Mouse (Mus musculus) forebrain, postnatal 0 days (tissue): ENCODE measurements at regions not wholly inside any gene's neighbourhood (a gene's known extent, or its start where the extent isn't known, plus 50 kb on each side); places are given as distances from the start of the nearest gene placed in this dataset.

Experiments
- ATAC-seq: fragments of 200-750 bp; cut with Nextera tagmentation; 2 replicates; pipeline ENCODE4 v1.8.0; 2017; ENCODE audit warnings: mild to moderate bottlenecking, moderate library complexity
- DNase-seq: peaks from one replicate; pipeline ENCODE4 v3.0.0-alpha.2; 2015
- H3K27ac ChIP-seq: fragments of 300-500 bp; sonication (generic); 2 replicates; pipeline ENCODE4 v1.5.1; 2014; ENCODE audit warnings: low read depth, mild to moderate bottlenecking, antibody characterized with exemption, low read length, moderate library complexity, mixed read lengths
- H3K27me3 ChIP-seq: fragments of 300-500 bp; sonication (generic); 2 replicates; pipeline ENCODE4 v1.6.1; 2014; ENCODE audit warnings: mild to moderate bottlenecking, low read length, mixed read lengths; ENCODE audit not compliant: insufficient read depth
- H3K36me3 ChIP-seq: fragments of 300-500 bp; sonication (generic); 2 replicates; pipeline ENCODE4 v1.6.1; 2014; ENCODE audit warnings: mild to moderate bottlenecking, moderate library complexity; ENCODE audit not compliant: insufficient read depth
- H3K4me1 ChIP-seq: fragments of 300-500 bp; sonication (generic); 2 replicates; pipeline ENCODE4 v1.6.1; 2014; ENCODE audit warnings: antibody characterized with exemption; ENCODE audit not compliant: insufficient read depth
- H3K4me2 ChIP-seq: fragments of 300-500 bp; sonication (generic); 2 replicates; pipeline ENCODE4 v1.6.1; 2014; ENCODE audit warnings: low read depth, mild to moderate bottlenecking, moderate library complexity
- H3K4me3 ChIP-seq: fragments of 300-500 bp; sonication (generic); 2 replicates; pipeline ENCODE4 v1.5.1; 2014; ENCODE audit warnings: low read depth, low read length, mixed read lengths
- H3K9ac ChIP-seq: fragments of 300-500 bp; sonication (generic); 2 replicates; pipeline ENCODE4 v1.6.1; 2014; ENCODE audit warnings: mild to moderate bottlenecking
- H3K9me3 ChIP-seq: fragments of 300-500 bp; sonication (generic); 2 replicates; pipeline ENCODE4 v1.6.1; 2016; ENCODE audit warnings: low read length
- CTCF ChIP-seq: sonication (generic); IDR thresholded peaks from 2 replicates; pipeline ENCODE4 v1.5.1; 2016; ENCODE audit warnings: antibody characterized with exemption, control low read depth, low read depth
- WGBS: fragments of 180-500 bp; shearing (Covaris S2); extraction: QIAGEN DNeasy Blood & Tissue Kit; methylation state at CpG from one replicate; pipeline ENCODE4 v1.1.7; 2014; 5-methylcytosine and 5-hydroxymethylcytosine counted together

- no peaks in the 10 kb centered on the region for H3K9me3 ChIP-seq
- ATAC-seq = no peak
- TF ChIP-seq CTCF = no peak
- 0 out of 2 replicates have a peak, but pooled peaks cover 3% of the 10 kb centered on the region for H3K4me1 ChIP-seq
- H3K36me3 ChIP-seq = no peaks in the 10 kb centered on the region
- no peak overlapping the region for H3K27ac ChIP-seq
- WGBS = 41% methylated on average over 4 of the region's 4 CpGs
- no peak overlapping the region for H3K4me2 ChIP-seq
- no peak overlapping the region for H3K4me3 ChIP-seq
- DNase-seq = no peak
- H3K9ac ChIP-seq = no peak overlapping the region
- H3K27me3 ChIP-seq = no peaks in the 10 kb centered on the region
These were observed 142.1 kb upstream of the Plxnc1 start for GRCm38 (mm10) chr10:95086755-95087154.

GRCm38 (mm10) chr10:95085688-95086268 lies 141.1 kb upstream of the Plxnc1 start:
- Histone ChIP-seq H3K27me3 (no peaks in the 10 kb centered on the region), H3K4me1 (0 out of 2 replicates have a peak, but pooled peaks cover 3% of the 10 kb centered on the region), H3K9me3 (no peaks in the 10 kb centered on the region), H3K9ac (no peak overlapping the region), H3K27ac (no peak overlapping the region), H3K4me3 (no peak overlapping the region), H3K36me3 (no peaks in the 10 kb centered on the region), H3K4me2 (no peak overlapping the region)
- no peak for TF ChIP-seq CTCF
- WGBS = 83% methylated on average over 8 of the region's 8 CpGs
- DNase-seq (no peak), ATAC-seq (no peak)

GRCm38 (mm10) chr10:95083341-95084148 lies 138.9 kb upstream of the Plxnc1 start:
- no peaks in the 10 kb centered on the region for H3K9me3 ChIP-seq
- H3K27me3 ChIP-seq = no peaks in the 10 kb centered on the region
- no peak overlapping the region for H3K4me3 ChIP-seq
- H3K4me2 ChIP-seq = no peak overlapping the region
- TF ChIP-seq CTCF = no peak
- 0 out of 2 replicates have a peak, but pooled peaks cover 3% of the 10 kb centered on the region for H3K4me1 ChIP-seq
- ATAC-seq (no peak), DNase-seq (no peak)
- H3K9ac ChIP-seq = no peak overlapping the region
- no peaks in the 10 kb centered on the region for H3K36me3 ChIP-seq
- WGBS = 66% methylated on average over 14 of the region's 14 CpGs
- no peak overlapping the region; the same call in 1 of the 2 replicates for H3K27ac ChIP-seq

GRCm38 (mm10) chr10:95082634-95083033 lies 138.0 kb upstream of the Plxnc1 start:
- Histone ChIP-seq H3K9ac (no peak overlapping the region), H3K36me3 (no peaks in the 10 kb centered on the region), H3K4me2 (no peak overlapping the region), H3K9me3 (no peaks in the 10 kb centered on the region), H3K4me3 (no peak overlapping the region), H3K27me3 (no peaks in the 10 kb centered on the region), H3K27ac (peak overlapping the region; percentile 21; the same call in 1 of the 2 replicates), H3K4me1 (0 out of 2 replicates have a peak, but pooled peaks cover 3% of the 10 kb centered on the region)
- 48% methylated on average over 5 of the region's 5 CpGs for WGBS
- TF ChIP-seq CTCF = no peak
- DNase-seq (peak; percentile 46), ATAC-seq (peak; percentile 23; the same call in 1 of the 2 replicates)

GRCm38 (mm10) chr10:95079979-95080378 lies 135.3 kb upstream of the Plxnc1 start:
- H3K36me3 ChIP-seq = no peaks in the 10 kb centered on the region
- no peak overlapping the region for H3K27ac ChIP-seq
- ATAC-seq = no peak
- no peak overlapping the region for H3K9ac ChIP-seq
- no peak overlapping the region for H3K4me2 ChIP-seq
- no peak for DNase-seq
- H3K4me3 ChIP-seq = no peak overlapping the region
- H3K27me3 ChIP-seq = no peaks in the 10 kb centered on the region
- H3K9me3 ChIP-seq = no peaks in the 10 kb centered on the region
- peaks cover 7% of the 10 kb centered on the region for H3K4me1 ChIP-seq
- no peak for TF ChIP-seq CTCF
- WGBS = 84% methylated on average over 5 of the region's 5 CpGs

GRCm38 (mm10) chr10:95076421-95076820 lies 131.8 kb upstream of the Plxnc1 start:
- H3K4me3 ChIP-seq = no peak overlapping the region
- no peak overlapping the region for H3K9ac ChIP-seq
- no peaks in the 10 kb centered on the region for H3K9me3 ChIP-seq
- peaks cover 7% of the 10 kb centered on the region for H3K4me1 ChIP-seq
- no peaks in the 10 kb centered on the region for H3K36me3 ChIP-seq
- ATAC-seq = no peak
- whole genome bisulfite sequencing = 88% methylated on average over 5 of the region's 5 CpGs
- no peaks in the 10 kb centered on the region for H3K27me3 ChIP-seq
- no peak for TF ChIP-seq CTCF
- H3K4me2 ChIP-seq = no peak overlapping the region
- no peak for DNase-seq
- H3K27ac ChIP-seq = no peak overlapping the region

- Histone ChIP-seq H3K4me1 (peaks cover 7% of the 10 kb centered on the region), H3K27me3 (no peaks in the 10 kb centered on the region), H3K9ac (no peak overlapping the region), H3K36me3 (no peaks in the 10 kb centered on the region), H3K27ac (no peak overlapping the region), H3K9me3 (no peaks in the 10 kb centered on the region), H3K4me3 (no peak overlapping the region), H3K4me2 (no peak overlapping the region)
- 63% methylated on average over 4 of the region's 4 CpGs for WGBS
- TF ChIP-seq CTCF = no peak
- DNase-seq (no peak), ATAC-seq (peak; percentile 56)
These were observed 131.3 kb upstream of the Plxnc1 start for GRCm38 (mm10) chr10:95075897-95076296.
